Mouse (Mus musculus) monocyte, adult 59 days (primary cell): ENCODE results near the gene Sugt1. TPM values are rescaled to one million over a fixed set of nuclear protein-coding genes. Genes with fewer than 3 reads are reported as not detected.

ENCODE experiments used
- total RNA-seq, 2 experiments: library from RNA; stranded (reverse); gene quantifications; one replicate each; pipeline ENCODE4 v1.2.4; 2023

The Sugt1 gene
- 10 to 100 TPM; 64.9 to 83.2 TPM for total RNA-seq

GRCm38 (mm10) chr14:79587139-79587851 lies at the start of gene Sugt1:
TSS of gene Sugt1 (plus strand) at chr14:79587691.

DNA sequence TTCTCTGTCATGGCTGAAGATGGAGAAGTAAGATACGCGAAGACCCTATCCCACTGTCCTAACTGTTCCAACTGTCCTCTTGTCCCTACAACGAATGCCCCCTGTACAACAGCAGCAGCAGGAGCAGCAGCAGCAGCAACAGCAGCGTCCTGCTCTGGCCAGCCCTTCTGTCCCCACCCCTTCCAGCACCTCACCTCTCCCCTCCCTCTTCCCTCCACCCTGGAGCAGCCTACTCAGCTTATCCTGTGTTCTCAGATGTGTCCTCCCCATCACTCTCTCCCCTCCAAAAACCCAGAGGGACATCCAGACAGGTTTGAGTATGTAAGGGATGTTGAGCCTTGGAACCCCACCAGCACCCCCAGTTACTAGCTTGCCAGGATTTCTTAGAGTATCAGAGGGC lies 74.5 kb downstream of the Sugt1 start, which contains the start of gene Cnmd:
TSS of gene Cnmd (minus strand) at position 170 of the 400 bp plus-strand sequence.

Other genes with a start within 250 kb of the Sugt1 start
- gene Naa16, start 196.9 kb upstream of the Sugt1 start, total RNA-seq = 10 to 100 TPM; 46.8 to 48.9 TPM
- 1 to 10 TPM; 3.2 to 3.6 TPM for gene Mtrf1, start 189.9 kb upstream of the Sugt1 start, total RNA-seq
- gene Kbtbd7, start 161.2 kb upstream of the Sugt1 start, total RNA-seq = 10 to 100 TPM; 12.3 to 14.2 TPM
- under 1 TPM in 1 of 2 experiments, not detected in 1; 0.39 TPM for gene Kbtbd6, start 135.9 kb upstream of the Sugt1 start, total RNA-seq
- gene Elf1, start 106.5 kb upstream of the Sugt1 start, total RNA-seq = 10 to 100 TPM; 78.8 to 80.3 TPM
- gene Wbp4, start 106.2 kb upstream of the Sugt1 start, total RNA-seq = 10 to 100 TPM; 22.6 to 27.1 TPM
- not detected for gene Cnmd, start 74.5 kb downstream of the Sugt1 start, total RNA-seq
- gene Pcdh8, start 183.6 kb downstream of the Sugt1 start, total RNA-seq = not detected